Mouse (Mus musculus) CH12.LX (cell line): ENCODE measurements around the gene Cdc42. TPM values are rescaled to one million over a fixed set of nuclear protein-coding genes. Genes with fewer than 3 reads are reported as not detected.
A peak's percentile ranks its signal among the peaks of the same experiment; 100 is the strongest.

Experiments used
- DNase-seq: peaks from one replicate; pipeline ENCODE4 v3.0.0-alpha.2; 2013; ENCODE audit errors: extremely low read depth
- H3K27ac ChIP-seq: 2 replicates; pipeline ENCODE4 v1.5.1; 2012; ENCODE audit warnings: low read depth, mild to moderate bottlenecking, control low read depth, moderate library complexity; ENCODE audit not compliant: insufficient read depth
- H3K27me3 ChIP-seq: replicated peaks from 2 replicates; pipeline ENCODE3; 2012; ENCODE audit warnings: inconsistent platforms
- H3K36me3 ChIP-seq, 2 experiments: replicated peaks in 1 of 2; 2 replicates each; pipeline versions ENCODE3 to v1.6.1; 2012; ENCODE audit warnings: inconsistent platforms in 1 of 2, low read length in 1 of 2, mild to moderate bottlenecking in 1 of 2, mixed read lengths in 1 of 2, moderate library complexity in 1 of 2; ENCODE audit not compliant: control insufficient read depth in 1 of 2, insufficient read depth in 1 of 2
- H3K4me1 ChIP-seq, 2 experiments: 2 replicates each; pipeline ENCODE4 v1.6.1; 2012; ENCODE audit warnings: inconsistent platforms in 1 of 2, moderate library complexity in 1 of 2; ENCODE audit not compliant: insufficient read depth in 2 of 2, control insufficient read depth in 1 of 2
- H3K4me2 ChIP-seq: 2 replicates; pipeline ENCODE4 v1.6.1; 2012; ENCODE audit warnings: low read depth, mild to moderate bottlenecking, control low read depth; ENCODE audit not compliant: poor library complexity, insufficient read depth, severe bottlenecking
- H3K4me3 ChIP-seq, 3 experiments: fragments of 150-350 bp in 1 of 3; sonication (generic) in 1 of 3; replicated peaks in 1 of 3; 2 replicates each; pipeline versions ENCODE3 to v1.5.1; 2011 to 2012; ENCODE audit warnings: low read depth in 2 of 3, low read length in 2 of 3, mild to moderate bottlenecking in 2 of 3, moderate library complexity in 2 of 3, control low read depth in 1 of 3, improper control_type of control experiment in 1 of 3, inconsistent platforms in 1 of 3, mixed read lengths in 1 of 3; ENCODE audit not compliant: poor library complexity in 1 of 3
- H3K79me2 ChIP-seq: replicated peaks from 2 replicates; pipeline ENCODE4 v1.6.1; 2012; ENCODE audit warnings: mild to moderate bottlenecking, moderate library complexity; ENCODE audit not compliant: control insufficient read depth, poor library complexity, insufficient read depth, severe bottlenecking; ENCODE audit errors: extremely low read depth
- H3K9ac ChIP-seq: 2 replicates; pipeline ENCODE4 v1.6.1; 2012; ENCODE audit warnings: low read depth, mild to moderate bottlenecking, control low read depth, moderate library complexity; ENCODE audit not compliant: insufficient read depth
- H3K9me3 ChIP-seq: replicated peaks from 2 replicates; pipeline ENCODE3; 2012; ENCODE audit warnings: low read length, inconsistent platforms, mixed read lengths
- BHLHE40 ChIP-seq: IDR thresholded peaks from 2 replicates; pipeline ENCODE4 v1.6.1; 2011; ENCODE audit warnings: mild to moderate bottlenecking, low read depth, low read length, improper control_type of control experiment
- CHD1 ChIP-seq: IDR thresholded peaks from 2 replicates; pipeline ENCODE4 v1.6.1; 2012; ENCODE audit warnings: low read depth, low read length, improper control_type of control experiment, inconsistent platforms
- CHD2 ChIP-seq: IDR thresholded peaks from 2 replicates; pipeline ENCODE4 v1.6.1; 2011; ENCODE audit warnings: low read length, improper control_type of control experiment
- CTCF ChIP-seq, 2 experiments: IDR thresholded peaks in 1 of 2; conservative IDR thresholded peaks in 1 of 2; 2 replicates each; pipeline ENCODE4 v1.5.1; 2011 to 2012; ENCODE audit warnings: low read depth in 2 of 2, low read length in 2 of 2, improper control_type of control experiment in 1 of 2, inconsistent platforms in 1 of 2, mild to moderate bottlenecking in 1 of 2, moderate library complexity in 1 of 2
- E2F4 ChIP-seq: IDR thresholded peaks from 2 replicates; pipeline ENCODE4 v1.6.1; 2011; ENCODE audit warnings: low read depth, low read length, improper control_type of control experiment; ENCODE audit not compliant: insufficient replicate concordance
- ELF1 ChIP-seq: IDR thresholded peaks from 2 replicates; pipeline ENCODE4 v1.6.1; 2014; ENCODE audit warnings: low read depth, mild to moderate bottlenecking, inconsistent platforms, low read length, improper control_type of control experiment
- EP300 ChIP-seq: IDR thresholded peaks from 2 replicates; pipeline ENCODE4 v1.6.1; 2011; ENCODE audit warnings: low read length, improper control_type of control experiment
- ETS1 ChIP-seq: conservative IDR thresholded peaks from 2 replicates; pipeline ENCODE4 v1.6.1; 2012; ENCODE audit warnings: low read depth, mild to moderate bottlenecking, inconsistent platforms, low read length, improper control_type of control experiment, moderate library complexity
- GABPA ChIP-seq: IDR thresholded peaks from 2 replicates; pipeline ENCODE4 v1.6.1; 2012; ENCODE audit warnings: low read depth, low read length, improper control_type of control experiment, inconsistent platforms; ENCODE audit not compliant: insufficient replicate concordance
- HCFC1 ChIP-seq: IDR thresholded peaks from 2 replicates; pipeline ENCODE4 v1.6.1; 2012; ENCODE audit warnings: low read depth, mild to moderate bottlenecking, inconsistent platforms, low read length, improper control_type of control experiment
- IRF4 ChIP-seq: IDR thresholded peaks from 2 replicates; pipeline ENCODE4 v1.6.1; 2014; ENCODE audit warnings: low read depth, mild to moderate bottlenecking, inconsistent platforms, low read length, improper control_type of control experiment
- JUN ChIP-seq: IDR thresholded peaks from 2 replicates; pipeline ENCODE4 v1.6.1; 2011; ENCODE audit warnings: low read depth, mild to moderate bottlenecking, low read length, improper control_type of control experiment, moderate library complexity; ENCODE audit not compliant: insufficient read depth
- JUND ChIP-seq: conservative IDR thresholded peaks from 2 replicates; pipeline ENCODE4 v1.6.1; 2011; ENCODE audit warnings: low read depth, low read length, improper control_type of control experiment
- KAT2A ChIP-seq: IDR thresholded peaks from 2 replicates; pipeline ENCODE4 v1.6.1; 2012; ENCODE audit warnings: low read length, improper control_type of control experiment, inconsistent platforms; ENCODE audit not compliant: insufficient replicate concordance
- MAFK ChIP-seq: IDR thresholded peaks from 2 replicates; pipeline ENCODE4 v1.6.1; 2011; ENCODE audit warnings: low read length, improper control_type of control experiment; ENCODE audit not compliant: insufficient replicate concordance
- MAX ChIP-seq: IDR thresholded peaks from 2 replicates; pipeline ENCODE4 v1.6.1; 2011; ENCODE audit warnings: low read length, improper control_type of control experiment
- MAZ ChIP-seq: IDR thresholded peaks from 2 replicates; pipeline ENCODE4 v1.6.1; 2012; ENCODE audit warnings: low read depth, mild to moderate bottlenecking, inconsistent platforms, low read length, improper control_type of control experiment, moderate library complexity
- MEF2A ChIP-seq: IDR thresholded peaks from 2 replicates; pipeline ENCODE4 v1.6.1; 2014; ENCODE audit warnings: low read depth, mild to moderate bottlenecking, inconsistent platforms, low read length, improper control_type of control experiment, borderline replicate concordance
- MXI1 ChIP-seq: IDR thresholded peaks from 2 replicates; pipeline ENCODE4 v1.6.1; 2011; ENCODE audit warnings: mild to moderate bottlenecking, low read depth, low read length, improper control_type of control experiment
- MYC ChIP-seq: IDR thresholded peaks from 2 replicates; pipeline ENCODE4 v1.6.1; 2011; ENCODE audit warnings: low read depth, mild to moderate bottlenecking, improper control_type of control experiment, low read length
- NELFE ChIP-seq: IDR thresholded peaks from 2 replicates; pipeline ENCODE4 v1.6.1; 2011; ENCODE audit warnings: low read depth, low read length, improper control_type of control experiment
- NRF1 ChIP-seq: IDR thresholded peaks from 2 replicates; pipeline ENCODE4 v1.6.1; 2014; ENCODE audit warnings: low read depth, mild to moderate bottlenecking, inconsistent platforms, low read length, improper control_type of control experiment, moderate library complexity
- PAX5 ChIP-seq: IDR thresholded peaks from 2 replicates; pipeline ENCODE4 v1.6.1; 2012; ENCODE audit warnings: low read length, inconsistent platforms, mixed read lengths
- POLR2A ChIP-seq: IDR thresholded peaks from 2 replicates; pipeline ENCODE4 v1.6.1; 2011; ENCODE audit warnings: low read depth, mild to moderate bottlenecking, improper control_type of control experiment, low read length
- POLR2AphosphoS2 ChIP-seq: IDR thresholded peaks from 2 replicates; pipeline ENCODE4 v1.6.1; 2011; ENCODE audit warnings: low read depth, low read length, improper control_type of control experiment
- RAD21 ChIP-seq: IDR thresholded peaks from 2 replicates; pipeline ENCODE4 v1.6.1; 2011; ENCODE audit warnings: low read depth, mild to moderate bottlenecking, low read length, improper control_type of control experiment, moderate library complexity
- RCOR1 ChIP-seq: conservative IDR thresholded peaks from 2 replicates; pipeline ENCODE4 v1.6.1; 2012; ENCODE audit warnings: low read depth, mild to moderate bottlenecking, inconsistent platforms, low read length, improper control_type of control experiment
- SIN3A ChIP-seq: IDR thresholded peaks from 2 replicates; pipeline ENCODE4 v1.6.1; 2012; ENCODE audit warnings: low read length, improper control_type of control experiment, inconsistent platforms
- SMC3 ChIP-seq: IDR thresholded peaks from 2 replicates; pipeline ENCODE4 v1.6.1; 2011; ENCODE audit warnings: low read depth, low read length, improper control_type of control experiment
- TBP ChIP-seq: conservative IDR thresholded peaks from 2 replicates; pipeline ENCODE4 v1.6.1; 2011; ENCODE audit warnings: low read depth, low read length, improper control_type of control experiment
- TCF12 ChIP-seq: IDR thresholded peaks from 2 replicates; pipeline ENCODE4 v1.6.1; 2014; ENCODE audit warnings: low read depth, mild to moderate bottlenecking, inconsistent platforms, low read length, improper control_type of control experiment
- UBTF ChIP-seq: IDR thresholded peaks from 2 replicates; pipeline ENCODE4 v1.6.1; 2012; ENCODE audit warnings: low read depth, mild to moderate bottlenecking, inconsistent platforms, low read length, improper control_type of control experiment, moderate library complexity
- USF1 ChIP-seq: IDR thresholded peaks from 2 replicates; pipeline ENCODE4 v1.6.1; 2014; ENCODE audit warnings: low read depth, mild to moderate bottlenecking, inconsistent platforms, low read length, improper control_type of control experiment
- USF2 ChIP-seq: conservative IDR thresholded peaks from 2 replicates; pipeline ENCODE4 v1.6.1; 2011; ENCODE audit warnings: low read depth, low read length, improper control_type of control experiment
- ZC3H11A ChIP-seq: IDR thresholded peaks from 2 replicates; pipeline ENCODE4 v1.6.1; 2012; ENCODE audit warnings: low read depth, mild to moderate bottlenecking, inconsistent platforms, low read length, improper control_type of control experiment
- ZKSCAN1 ChIP-seq: IDR thresholded peaks from 2 replicates; pipeline ENCODE4 v1.6.1; 2012; ENCODE audit warnings: low read depth, inconsistent platforms, low read length, improper control_type of control experiment, borderline replicate concordance
- ZMIZ1 ChIP-seq: IDR thresholded peaks from 2 replicates; pipeline ENCODE4 v1.6.1; 2012; ENCODE audit warnings: low read depth, mild to moderate bottlenecking, inconsistent platforms, low read length, improper control_type of control experiment
- ZNF384 ChIP-seq: IDR thresholded peaks from 2 replicates; pipeline ENCODE4 v1.6.1; 2012; ENCODE audit warnings: low read depth, low read length, improper control_type of control experiment, inconsistent platforms
- dilution Hi-C: fragments of 300-500 bp; cut with MboI; formaldehyde crosslinking; loops from 2 replicates; pipeline ENCODE4 v1.14.3; 2020; ENCODE audit warnings: low sequenced_read_pairs; ENCODE audit not compliant: extremely low pct_unique_long_range_greater_than_20kb, extremely low pct_ligation_motif_present
- in situ Hi-C: fragments of 300-500 bp; cut with MboI; formaldehyde crosslinking; loops from 3 replicates; pipeline ENCODE4 v1.14.3; 2019; ENCODE audit warnings: low sequenced_read_pairs, low pct_ligation_motif_present, low pct_unique_long_range_greater_than_20kb, mixed read lengths
- polyA plus RNA-seq: library from polyadenylated mRNA; unstranded; fragments of >175 nt; gene quantifications from 2 replicates; pipeline ENCODE4 v1.2.1, GENCODE M21; 2012; ENCODE audit warnings: low read depth; ENCODE audit not compliant: insufficient read length
- total RNA-seq, 2 experiments: library from RNA; depleted of rRNA; stranded (reverse); fragments of 300-350 nt in 1 of 2; fragments of >200 nt in 1 of 2; gene quantifications; 2 replicates each; pipeline ENCODE4 v1.2.3; 2012 to 2014

The Cdc42 gene
- total RNA-seq (2012; rRNA removed) (209 and 241 TPM in 2 replicates), total RNA-seq (2014; rRNA removed) (594 and 605 TPM in 2 replicates), polyA plus RNA-seq (367 and 378 TPM in 2 replicates)

DNA sequence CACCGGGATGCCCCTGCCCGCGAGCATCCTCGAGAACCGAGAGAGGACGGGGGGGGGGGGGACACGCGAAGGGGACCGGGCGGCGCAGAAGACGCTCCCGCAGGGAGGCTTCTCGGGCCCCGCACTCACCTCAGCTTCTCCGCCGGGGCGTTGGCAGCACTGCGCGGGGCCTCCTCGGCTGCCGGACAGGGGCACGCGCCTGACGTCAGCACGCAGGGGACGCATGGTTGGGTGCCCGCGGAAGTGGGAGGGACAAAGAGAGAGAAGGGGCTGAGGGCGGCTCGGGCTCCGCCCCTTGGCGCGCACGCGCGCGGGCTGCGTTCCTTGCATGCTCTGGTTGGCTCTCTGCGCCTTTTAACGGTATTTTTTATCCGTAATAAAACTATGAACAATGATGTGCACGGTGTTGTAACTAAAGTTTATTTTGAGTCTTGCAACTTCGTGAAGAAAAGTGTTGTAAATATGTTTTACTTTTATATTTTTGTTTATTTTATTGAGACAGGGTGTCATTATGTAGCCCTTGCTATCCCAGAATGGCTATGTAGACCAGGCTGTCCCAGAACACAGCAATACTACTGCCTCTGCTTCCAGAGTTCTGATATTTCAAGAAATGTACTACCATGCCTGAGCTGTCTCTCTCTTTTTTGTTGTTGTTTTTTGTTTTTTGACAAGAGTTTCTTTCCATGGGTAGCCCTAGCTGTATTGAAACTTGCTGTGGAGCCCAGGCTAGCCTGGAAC lies at the start of gene Cdc42:
Gene Cdc42 (minus strand): TSS at position 204 of the 738 bp plus-strand sequence.
- Histone ChIP-seq H3K27me3 (peaks cover 1% of the 10 kb centered on the region), H3K27ac (peak within 1 kb of the TSS; percentile 93), H3K9me3 (peaks cover 2% of the 10 kb centered on the region), H3K79me2 (peaks cover 43% of the 10 kb centered on the region), H3K4me3 (peak within 1 kb of the TSS; percentile 79 to 98 (median 87)), H3K4me1 (peaks cover 4 to 49% of the 10 kb centered on the region in 2 experiments; a peak in 3 of 4 replicates), H3K9ac (peak within 1 kb of the TSS; percentile 100), H3K36me3 (peaks cover 8 to 14% of the 10 kb centered on the region in 2 experiments), H3K4me2 (peak within 1 kb of the TSS; percentile 97)
- dilution Hi-C loops = no loop called here
- in situ Hi-C loops = no loop called here
- peak; percentile 96 for DNase-seq
- 0 out of 2 replicates have a peak, but pooled peaks have one; percentile 65 for TF ChIP-seq TBP
- no peak; the same call in 1 of the 2 replicates for TF ChIP-seq JUN
- TF ChIP-seq RAD21 = no peak
- peak; percentile 89 for TF ChIP-seq MXI1
- TF ChIP-seq SIN3A = peak; percentile 83
- TF ChIP-seq RCOR1 = no peak
- no peak for TF ChIP-seq GABPA
- TF ChIP-seq USF2 = no peak
- peak; percentile 91 for TF ChIP-seq ELF1
- TF ChIP-seq MYC = peak; percentile 87
- no peak for TF ChIP-seq UBTF
- TF ChIP-seq ZNF384 = peak; percentile 11; the same call in 1 of the 2 replicates
- TF ChIP-seq MEF2A = peak; percentile 58; the same call in 1 of the 2 replicates
- peak; percentile 78 for TF ChIP-seq BHLHE40
- no peak for TF ChIP-seq CTCF (conservative IDR thresholded peaks at IDR 0.05 in 1 of 2, IDR thresholded peaks at IDR 0.05 in 1 of 2; ENCODE audit: low read depth in 2 of 2, low read length in 2 of 2)
- TF ChIP-seq ZC3H11A = no peak
- 0 out of 2 replicates have a peak, but pooled peaks have one; percentile 31 for TF ChIP-seq EP300
- peak; percentile 95 for TF ChIP-seq NELFE
- TF ChIP-seq JUND = no peak
- TF ChIP-seq MAZ = peak; percentile 83
- peak; percentile 89 for TF ChIP-seq MAX
- peak; percentile 9; the same call in 1 of the 2 replicates for TF ChIP-seq USF1
- peak; percentile 95 for TF ChIP-seq NRF1
- peak; percentile 52; the same call in 1 of the 2 replicates for TF ChIP-seq CHD2
- TF ChIP-seq E2F4 = 0 out of 2 replicates have a peak, but pooled peaks have one; percentile 70
- TF ChIP-seq IRF4 = 0 out of 2 replicates have a peak, but pooled peaks have one; percentile 9
- TF ChIP-seq HCFC1 = peak; percentile 71
- TF ChIP-seq KAT2A = peak; percentile 72; the same call in 1 of the 2 replicates
- TF ChIP-seq CHD1 = no peak
- peak; percentile 96 for TF ChIP-seq TCF12
- TF ChIP-seq MAFK = no peak
- peak; percentile 71; the same call in 1 of the 2 replicates for TF ChIP-seq POLR2AphosphoS2
- peak; percentile 95 for TF ChIP-seq POLR2A
- peak; percentile 33 for TF ChIP-seq ETS1
- no peak for TF ChIP-seq PAX5
- no peak for TF ChIP-seq ZKSCAN1
- peak; percentile 93 for TF ChIP-seq ZMIZ1
- no peak for TF ChIP-seq SMC3
